Mouse (Mus musculus): ENCODE measurements at regions not wholly inside any gene's neighbourhood (a gene's known extent, or its start where the extent isn't known, plus 50 kb on each side); places are given as distances from the start of the nearest gene placed in this dataset.
A peak's percentile ranks its signal among the peaks of the same experiment; 100 is the strongest.
"Not testable (repeated sequence)": the region's sequence is repeated elsewhere in the genome, so short reads cannot be mapped to it uniquely, and the experiment has no call there.

DNA sequence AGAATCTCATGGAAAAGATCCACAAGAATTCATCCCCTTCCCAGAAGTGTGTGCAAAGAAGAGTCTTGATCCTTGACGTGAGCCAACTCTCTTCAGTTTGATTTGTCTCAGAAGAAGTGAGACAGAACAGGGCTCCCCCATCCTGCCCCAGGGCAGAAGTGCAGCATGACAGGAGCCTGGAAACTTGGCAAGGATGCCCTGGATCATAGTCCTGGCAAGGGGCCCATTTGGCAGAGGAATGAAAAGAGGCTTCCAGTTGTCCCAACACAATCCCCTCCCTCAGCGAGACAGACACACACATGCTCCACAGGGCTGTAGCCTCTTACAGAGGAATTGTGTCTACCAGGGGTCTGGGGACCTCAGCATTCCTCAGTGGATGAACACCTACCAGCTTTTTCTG lies 102.7 kb downstream of the Ptpn20 start:
- no peak for DNase-seq (ENCODE audit: low spot score)

DNA sequence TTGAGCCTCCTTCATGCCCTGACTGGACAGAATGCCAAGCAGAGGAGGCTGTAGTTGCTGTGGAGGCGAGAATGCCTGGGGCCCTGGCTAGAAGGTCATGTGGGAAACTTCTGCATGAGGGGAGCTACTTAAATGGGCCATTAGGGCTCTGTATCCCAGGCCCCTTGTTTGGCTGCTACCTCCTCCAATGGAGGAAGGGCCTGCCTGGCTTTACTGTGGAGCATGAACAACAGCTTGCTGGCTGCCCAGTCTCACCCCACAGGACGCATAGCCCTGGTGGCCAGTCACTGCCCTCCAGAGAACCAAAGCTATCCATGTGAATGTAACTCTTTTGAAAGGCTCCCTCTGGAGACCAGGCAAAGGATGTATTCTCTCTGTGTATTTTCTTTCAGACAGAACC lies 105.2 kb downstream of the Ptpn20 start:
- no peak for DNase-seq (ENCODE audit: low spot score)

DNA sequence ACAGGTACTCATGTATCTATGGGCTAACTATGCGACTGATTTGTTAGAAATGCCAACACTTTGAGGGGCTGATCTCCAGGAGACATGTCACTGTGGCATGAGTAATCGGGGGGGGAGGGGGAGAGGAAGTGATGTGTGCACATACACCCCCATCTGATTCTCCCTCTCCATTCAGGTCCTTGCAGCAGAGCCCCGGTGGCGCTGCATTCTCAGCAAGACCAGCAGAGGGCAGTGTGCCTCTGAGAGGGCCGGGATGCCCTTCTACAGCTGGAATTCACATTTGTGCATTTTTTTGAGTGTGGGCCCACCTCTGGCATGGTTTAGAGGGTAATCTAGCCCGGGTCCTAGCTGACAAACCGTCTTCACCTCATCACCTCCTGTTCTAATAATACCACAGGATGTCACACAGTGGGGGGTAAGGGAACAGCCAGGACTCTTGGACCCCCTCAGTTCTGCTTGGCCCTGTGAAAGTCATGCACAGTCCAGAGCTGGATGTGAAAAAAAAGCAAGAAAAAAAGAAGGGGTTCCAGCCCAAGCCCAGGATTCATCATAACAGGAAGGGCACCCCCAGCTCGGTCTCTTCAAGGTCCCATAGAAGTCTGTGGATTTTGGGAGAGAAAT lies 106.5 kb downstream of the Ptpn20 start:
- peak; percentile 46 for DNase-seq (ENCODE audit: low spot score)

DNA sequence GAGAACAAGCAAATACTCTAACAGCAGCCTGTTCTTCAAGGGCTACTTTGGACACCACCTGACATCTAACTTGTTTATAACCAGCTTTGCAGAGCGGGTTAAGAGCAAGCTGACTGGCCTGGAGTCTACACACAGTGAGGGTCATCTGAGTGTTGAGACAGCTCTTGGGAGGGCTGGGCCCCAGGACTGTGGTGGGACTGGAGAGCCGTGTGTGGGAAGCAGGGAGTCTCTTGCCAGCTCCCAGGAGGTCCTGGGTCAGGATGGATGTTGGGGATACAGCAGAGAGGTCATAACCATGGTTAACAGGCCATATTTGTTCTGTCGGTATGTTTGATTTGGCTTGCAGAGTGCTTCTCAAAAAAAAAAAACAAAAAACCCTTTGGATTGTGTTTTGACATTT lies 107.8 kb downstream of the Ptpn20 start:
- no peak for DNase-seq (ENCODE audit: low spot score)

DNA sequence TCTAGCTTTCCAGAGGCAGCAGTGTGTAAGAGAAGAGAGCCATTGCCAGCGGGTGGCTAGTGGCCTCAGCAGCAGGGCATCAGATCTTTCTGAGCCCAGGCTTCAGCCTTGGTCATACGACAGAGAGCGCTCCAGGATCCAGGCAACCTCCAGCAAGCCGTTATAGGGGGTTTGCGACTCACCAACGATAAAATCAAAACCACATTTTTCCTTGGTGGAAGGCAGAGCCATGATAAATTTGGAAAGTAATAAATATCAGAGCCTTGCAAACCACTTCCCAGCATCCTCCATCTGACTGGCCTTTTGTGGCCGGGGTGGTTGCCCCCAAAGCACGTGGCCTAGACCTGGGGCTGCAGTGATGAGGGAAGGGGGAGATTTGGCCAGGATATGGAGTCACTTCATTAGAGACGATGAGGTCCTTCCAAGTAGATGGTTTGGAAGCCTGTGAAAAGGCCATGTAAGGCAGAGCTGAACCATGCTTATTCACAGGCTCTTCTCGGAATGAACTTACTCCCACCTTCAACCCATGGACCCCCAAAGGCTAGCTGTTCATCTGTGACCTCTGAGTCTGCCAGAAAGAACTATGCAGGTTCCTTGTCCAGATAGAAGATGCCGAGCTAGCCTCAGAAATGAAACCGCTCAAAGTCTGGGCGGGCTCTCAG lies 110.9 kb downstream of the Ptpn20 start:
- no peak for DNase-seq (ENCODE audit: low spot score)

DNA sequence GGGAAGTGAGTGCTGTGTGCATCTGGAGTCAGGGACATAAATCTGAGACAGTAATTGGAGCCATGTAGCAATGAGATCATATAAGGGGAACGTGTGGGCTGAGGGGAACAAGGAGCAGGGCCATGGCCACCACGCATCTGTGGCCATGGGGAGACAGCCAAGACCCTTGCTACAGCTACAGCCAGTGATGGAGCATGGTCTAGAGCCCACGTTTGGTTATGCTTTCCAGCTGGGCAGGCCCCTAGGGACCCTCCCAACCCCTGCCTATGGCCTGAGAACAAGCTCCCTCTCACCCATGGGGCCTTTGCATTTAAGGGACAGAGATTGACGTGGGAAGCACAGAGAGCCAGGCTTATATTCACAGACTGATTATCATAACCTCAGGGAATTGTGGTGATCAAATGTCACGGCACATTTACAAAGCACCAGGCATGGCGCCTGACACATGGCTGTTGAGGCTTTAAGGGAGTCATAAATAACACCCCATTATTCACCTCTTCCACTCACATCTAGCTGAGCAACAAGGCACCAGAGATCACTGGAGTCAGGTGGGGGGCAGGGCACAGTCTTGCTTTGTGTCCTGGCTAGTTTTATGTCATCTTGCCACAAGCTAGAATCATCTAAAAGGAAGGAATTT lies 118.8 kb downstream of the Ptpn20 start:
- no peak for DNase-seq (ENCODE audit: low spot score)

DNA sequence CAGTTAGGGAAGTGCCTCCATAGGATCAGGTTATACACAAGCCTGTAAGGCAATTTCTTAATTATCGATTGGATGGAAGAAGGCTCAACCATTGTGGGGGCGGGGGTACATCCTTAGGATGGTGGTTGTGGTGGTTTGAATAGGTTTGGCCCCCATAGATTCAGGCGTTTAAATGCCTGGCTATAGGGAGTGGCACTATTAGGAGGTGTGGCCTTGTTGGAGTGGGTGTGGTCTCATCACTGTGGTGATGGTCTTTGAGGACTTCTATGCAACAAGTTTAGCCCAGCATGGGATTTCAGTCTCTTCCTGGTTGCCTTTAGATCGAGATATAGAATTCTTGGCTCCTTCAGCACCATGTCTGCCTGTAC lies 119.3 kb downstream of the Ptpn20 start:
- DNase-seq (ENCODE audit: low spot score), result no peak

DNA sequence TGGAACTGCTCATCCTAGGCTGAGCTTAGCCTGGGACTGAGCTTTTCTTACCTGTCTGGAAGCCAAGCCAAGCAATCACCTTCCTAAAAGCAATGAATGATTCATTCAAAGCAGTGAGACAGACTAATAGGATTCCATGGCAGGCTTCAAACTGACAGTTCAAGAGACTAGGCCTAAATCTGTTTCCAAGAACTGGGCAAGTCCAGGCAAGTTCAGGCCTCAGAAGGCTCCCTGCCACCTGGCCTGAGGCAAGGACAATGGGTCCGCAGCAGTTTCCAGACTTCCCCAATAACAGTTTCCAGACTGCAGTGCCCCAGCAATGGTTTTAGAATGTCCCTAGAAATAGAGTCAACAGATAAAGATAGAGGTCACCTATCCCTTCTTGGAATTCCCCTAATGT lies 123.5 kb downstream of the Ptpn20 start:
- DNase-seq (ENCODE audit: low spot score), result no peak

DNA sequence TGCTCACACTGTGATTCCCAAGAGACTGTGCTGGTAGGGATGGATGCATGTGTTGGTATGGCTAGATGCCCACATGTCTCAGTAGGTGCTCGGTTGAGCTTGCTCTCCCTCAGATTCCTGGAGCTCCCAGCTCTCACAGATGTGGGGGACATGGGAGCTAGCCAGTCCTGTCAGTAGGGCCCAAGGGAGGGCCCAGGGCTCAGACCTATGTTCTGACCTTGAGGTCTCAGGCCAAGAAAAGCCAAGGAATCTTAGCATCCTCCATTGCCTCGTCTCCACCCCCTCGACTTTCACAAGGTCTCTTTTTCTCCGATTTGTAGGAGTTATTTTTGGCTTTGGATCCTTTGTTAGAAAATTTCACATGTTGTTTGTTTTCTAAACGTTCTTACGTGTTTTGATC lies 130.6 kb downstream of the Ptpn20 start:
- DNase-seq (ENCODE audit: low spot score), result no peak

DNA sequence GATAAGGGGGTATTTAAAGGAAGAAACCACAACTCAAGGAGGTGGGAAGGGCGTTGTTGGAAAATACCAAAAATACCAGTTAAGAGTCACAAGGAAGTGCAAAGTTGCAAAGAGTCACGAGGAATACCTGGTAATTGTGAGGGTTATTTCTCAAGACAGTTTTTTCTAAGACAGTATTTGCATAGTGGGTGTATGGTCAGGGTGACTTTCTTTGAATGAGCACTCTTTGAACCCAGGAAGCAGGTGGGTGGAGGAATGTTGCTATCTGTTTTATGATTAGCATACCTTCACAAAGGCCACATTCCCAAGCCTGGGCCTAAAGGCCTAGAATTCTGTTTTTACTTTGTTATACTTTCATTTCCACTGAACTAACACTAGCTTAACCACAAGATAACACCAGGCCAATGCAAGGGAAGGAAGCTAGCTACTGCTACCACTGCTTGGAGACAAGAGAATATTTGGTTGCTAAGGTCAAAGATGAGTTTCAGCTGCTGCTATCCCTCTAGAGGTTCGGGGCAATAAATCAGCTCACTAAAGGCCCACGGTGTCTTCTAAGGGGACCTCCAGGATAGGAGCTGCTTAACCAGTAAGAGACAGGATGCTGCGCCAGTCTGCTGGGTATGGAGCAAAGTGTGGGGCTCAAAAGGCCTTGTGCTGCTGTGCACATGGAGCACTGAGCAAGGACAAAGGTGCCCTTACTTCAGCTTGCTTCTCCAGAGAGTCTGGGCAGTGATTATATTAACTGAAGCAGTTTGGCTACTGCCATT lies 133.6 kb downstream of the Ptpn20 start:
- DNase-seq (ENCODE audit: low spot score), result not testable (repeated sequence)

DNA sequence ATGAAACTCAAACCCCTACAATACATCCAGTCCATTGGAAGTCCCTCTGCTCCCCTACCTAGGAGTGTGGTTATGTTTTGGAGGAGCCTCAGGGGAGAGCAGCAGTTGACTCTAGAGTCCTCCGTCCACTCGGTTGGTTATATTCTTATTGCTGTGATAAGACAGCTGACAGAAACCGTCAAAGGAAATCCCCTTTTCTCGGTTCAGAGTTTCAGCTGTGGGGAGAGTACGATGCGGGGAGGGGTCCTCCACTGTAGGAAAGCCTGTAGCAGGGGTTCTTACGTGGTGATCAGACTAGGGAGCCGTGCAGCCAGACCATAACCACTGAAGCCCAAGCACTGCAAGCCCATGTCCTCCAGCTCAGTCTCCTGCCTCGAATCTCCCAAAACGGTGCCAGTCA lies 137.5 kb downstream of the Ptpn20 start:
- DNase-seq (ENCODE audit: low spot score), result no peak

DNA sequence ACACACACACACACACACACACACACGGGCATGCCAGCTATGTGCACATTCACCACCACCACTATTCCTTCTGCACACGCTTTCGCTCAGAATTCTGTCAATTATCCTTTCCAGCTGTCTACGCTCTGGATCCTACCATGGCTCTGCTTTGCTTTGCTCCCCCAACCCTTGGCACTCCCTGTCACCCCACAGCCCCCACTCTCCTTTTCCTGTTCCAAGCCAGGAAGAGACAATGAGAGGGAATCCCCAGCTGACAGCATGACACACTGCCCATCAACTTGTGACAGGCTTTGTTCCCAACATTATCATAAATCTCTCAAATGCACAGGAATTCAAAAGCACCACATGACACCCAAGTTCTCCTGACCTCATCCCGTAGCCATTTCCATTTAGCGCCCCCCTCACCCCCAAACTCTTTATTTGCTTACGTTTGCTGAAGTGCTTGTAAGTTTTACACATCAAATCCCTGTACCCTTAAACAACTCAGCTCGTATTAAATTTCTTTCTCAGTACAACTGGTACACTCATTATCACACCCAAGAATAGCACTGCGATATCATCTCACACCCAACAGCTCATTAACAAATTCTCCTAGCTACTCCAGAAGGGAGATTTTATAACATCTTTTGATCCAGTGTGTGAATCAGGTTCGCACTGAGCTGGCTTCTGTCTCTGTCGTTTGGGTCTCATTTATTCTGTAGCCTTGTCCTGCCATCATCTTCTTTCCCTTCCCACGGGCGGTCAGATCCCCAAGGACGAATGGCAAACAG lies 140.3 kb downstream of the Ptpn20 start:
- DNase-seq (ENCODE audit: low spot score), result no peak

DNA sequence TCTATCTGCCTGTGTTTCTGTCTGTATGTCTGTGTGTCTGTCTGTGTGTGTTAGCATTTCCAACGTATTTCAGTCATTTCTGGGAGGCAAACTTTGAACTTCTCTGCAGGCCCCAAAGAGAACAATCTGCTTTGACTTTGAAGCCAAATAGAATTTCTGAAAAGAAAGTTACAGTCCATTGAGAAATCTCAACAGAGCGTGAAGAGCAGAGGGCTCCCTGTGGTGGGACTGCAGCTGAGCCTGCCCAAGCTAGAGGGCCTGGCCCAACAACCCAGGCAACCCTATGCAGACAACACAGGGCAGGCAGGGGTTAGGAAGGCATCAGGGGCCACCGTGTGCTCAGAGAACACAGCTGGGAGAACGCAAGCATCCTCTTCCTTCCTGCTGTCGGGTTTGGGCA lies 143.7 kb downstream of the Ptpn20 start:
- DNase-seq (ENCODE audit: low spot score), result no peak

DNA sequence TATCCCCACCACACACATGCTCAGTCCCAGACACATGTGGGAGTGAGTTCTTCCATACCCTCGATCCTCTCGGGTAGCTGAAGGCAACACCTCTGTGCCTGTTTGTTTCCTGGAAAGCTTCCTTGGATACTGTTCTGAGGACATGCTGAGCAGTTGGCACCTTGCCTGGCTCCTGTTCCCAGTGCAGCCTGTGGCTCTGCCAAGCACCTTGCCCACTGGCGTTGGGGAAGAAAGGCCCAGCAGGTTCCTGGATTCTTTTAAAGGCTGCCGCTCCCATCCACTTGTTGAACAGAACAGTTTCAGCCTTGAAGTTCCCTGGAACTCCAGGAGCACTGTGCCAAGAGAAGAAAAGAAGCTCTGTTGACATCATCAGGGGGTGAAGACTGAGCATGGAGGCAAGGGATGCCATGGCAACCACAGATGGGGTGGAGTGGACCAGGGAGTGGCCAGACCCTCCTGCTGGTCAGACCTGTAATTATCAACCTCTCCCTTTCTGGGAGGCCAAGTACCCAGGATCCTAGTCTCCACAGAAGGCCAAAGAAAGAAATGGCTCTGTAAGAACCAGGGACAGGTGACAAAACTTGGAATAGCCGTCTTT lies 145.5 kb downstream of the Ptpn20 start:
- DNase-seq (ENCODE audit: low spot score), result no peak

DNA sequence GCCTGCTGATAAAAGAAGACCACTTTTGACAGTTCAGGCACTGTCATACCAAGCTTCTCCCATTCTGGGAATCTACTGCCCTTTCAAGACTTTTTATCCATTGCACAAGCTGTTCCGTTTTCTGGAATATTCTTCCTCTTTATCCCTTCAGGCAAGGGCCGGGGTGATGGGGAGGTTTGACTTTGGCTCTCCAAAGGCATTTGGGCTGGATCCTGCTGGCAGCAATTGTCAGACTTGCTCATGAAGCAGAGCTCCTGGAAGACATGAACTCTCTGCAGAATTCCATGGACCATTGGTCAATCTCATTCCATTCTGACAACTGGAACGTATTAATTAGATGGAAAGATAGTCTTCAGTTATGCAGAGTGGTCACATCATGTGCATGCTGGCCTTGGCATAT lies 146.6 kb downstream of the Ptpn20 start:
- DNase-seq (ENCODE audit: low spot score), result no peak

DNA sequence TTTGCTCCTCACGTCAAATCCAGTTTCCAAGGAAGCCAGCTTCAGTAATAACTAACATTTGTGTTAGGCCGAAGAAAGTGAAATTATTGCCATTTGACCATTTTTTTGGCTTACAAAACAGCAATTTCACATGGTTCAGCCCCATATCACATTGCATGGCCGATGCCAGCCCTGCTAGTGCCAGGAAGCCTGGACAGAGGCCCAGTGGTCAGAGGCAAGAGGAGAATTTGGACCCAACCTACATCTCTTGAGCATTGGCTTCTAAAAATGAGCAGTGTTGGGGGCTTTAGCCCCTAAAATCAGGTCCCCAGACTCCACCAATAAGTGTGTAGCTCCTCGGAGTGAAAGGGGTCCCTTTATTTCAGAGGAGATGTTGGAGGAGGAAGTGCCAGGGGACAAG lies 157.2 kb downstream of the Ptpn20 start:
- DNase-seq (ENCODE audit: low spot score), result no peak

DNA sequence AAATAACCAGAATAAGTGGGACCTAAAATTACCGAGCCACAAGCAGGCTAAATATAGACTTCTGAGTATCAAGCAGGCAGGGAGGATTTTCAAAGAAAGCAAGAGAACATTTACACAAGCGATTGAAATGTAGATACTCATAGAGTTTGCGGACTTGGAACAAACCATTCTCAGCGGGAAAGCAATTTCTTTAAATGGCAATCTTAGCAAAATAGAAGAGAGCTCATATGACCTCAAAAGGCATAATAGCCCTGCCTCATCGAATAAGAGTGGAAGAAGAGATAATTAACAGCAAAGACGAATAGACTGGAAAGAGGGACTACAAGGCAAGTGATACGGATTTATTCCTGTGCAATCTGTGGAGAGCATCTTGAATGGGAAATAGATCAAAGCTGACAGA lies 163.7 kb upstream of the Gdf10 start:
- DNase-seq (ENCODE audit: low spot score), result no peak

DNA sequence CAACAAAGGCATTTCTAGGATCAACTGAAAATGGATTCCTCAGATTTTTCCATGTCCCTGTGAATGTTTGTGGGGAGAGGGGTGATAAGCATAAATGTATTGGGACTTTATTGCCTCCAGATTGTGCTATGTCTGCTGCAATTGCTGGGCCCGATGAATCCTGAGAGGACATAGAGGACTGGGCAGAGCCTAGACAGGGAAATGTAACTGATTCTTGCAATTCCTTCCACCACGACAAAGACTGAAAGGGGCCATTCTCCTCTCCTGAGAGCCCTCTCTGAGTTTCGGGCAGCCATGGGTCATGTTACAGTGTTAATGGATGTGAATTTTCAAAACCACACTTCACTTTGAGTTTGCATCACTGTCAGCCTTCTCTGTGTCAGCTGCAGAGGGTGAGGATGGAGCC lies 159.7 kb upstream of the Gdf10 start:
- no peak for DNase-seq (ENCODE audit: low spot score)

DNA sequence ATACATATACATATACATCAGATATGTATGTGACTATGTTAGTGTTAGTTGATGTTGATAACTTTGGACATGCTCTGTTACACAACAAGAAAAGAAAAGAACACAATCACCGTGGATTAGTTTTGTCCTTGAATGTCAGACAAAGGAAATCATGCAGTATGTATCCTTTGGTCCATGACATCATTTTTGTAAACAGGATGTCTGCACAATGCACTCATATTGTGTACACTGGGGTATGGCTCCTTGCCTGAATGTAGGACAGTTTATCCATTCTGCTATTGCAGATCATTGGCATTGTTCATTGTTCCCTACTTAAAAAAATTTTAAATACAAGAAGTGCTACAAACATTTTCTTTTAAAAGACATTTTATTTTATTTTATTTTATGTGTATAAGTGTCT lies 157.6 kb upstream of the Gdf10 start:
- no peak for DNase-seq (ENCODE audit: low spot score)

DNA sequence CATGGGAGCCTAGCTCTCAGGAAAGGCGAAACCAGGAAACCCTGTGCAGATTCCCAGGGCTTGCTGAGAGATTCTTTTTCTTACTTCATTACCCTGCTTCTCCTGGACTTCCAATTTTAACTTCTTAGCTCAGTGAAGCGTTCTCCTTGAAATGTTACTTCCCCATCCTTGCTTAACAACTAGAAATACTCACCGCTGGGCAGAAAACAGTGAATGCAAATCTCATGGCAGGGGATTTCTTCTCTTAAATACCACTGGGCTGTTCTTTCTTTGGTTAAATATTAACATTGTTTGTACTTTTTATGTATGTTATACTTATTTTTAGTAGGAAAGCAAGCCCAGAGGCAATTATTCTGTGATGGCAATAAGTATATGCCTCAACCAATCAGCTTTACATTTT lies 151.0 kb upstream of the Gdf10 start:
- no peak for DNase-seq (ENCODE audit: low spot score)

DNA sequence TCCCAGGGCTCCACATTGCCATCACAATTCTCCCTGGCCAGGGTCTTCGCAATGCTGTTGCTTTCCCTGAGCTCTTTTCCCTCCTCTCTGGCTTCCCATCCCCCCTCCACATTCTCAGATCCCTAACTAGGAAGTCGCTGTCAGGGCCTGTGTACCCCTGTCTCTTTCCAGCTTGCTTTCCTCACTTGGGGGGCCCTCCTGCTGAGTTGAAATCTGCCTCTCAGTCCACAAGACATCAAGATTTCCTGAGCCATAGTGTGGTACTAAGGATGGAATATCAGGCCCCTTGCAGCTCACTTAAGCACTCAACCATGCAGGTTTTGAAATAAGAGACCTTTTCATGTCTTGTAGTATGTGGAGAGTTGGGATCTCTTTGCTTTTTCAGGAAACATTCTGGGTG lies 133.8 kb upstream of the Gdf10 start:
- no peak for DNase-seq (ENCODE audit: low spot score)

DNA sequence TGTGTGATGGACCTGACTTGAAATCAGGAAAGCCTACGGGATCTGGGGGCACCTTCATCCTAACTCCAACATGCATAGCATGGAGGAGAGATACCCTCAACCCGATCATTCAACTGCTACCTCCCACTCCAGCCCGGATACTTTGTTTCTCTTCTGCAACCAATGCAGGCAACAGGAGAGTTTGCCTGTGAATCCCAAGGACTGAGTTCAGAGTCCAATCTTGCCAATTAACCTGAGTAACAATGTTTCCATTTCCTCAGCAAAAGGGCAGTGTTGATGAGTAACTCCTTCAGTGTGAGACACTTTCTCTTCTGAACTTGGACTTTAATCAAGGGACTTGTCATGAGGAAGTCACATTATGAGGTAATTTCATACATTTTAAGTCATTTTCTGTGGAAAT lies 129.1 kb upstream of the Gdf10 start:
- no peak for DNase-seq (ENCODE audit: low spot score)

Data from urinary bladder, adult 2 months (tissue).